Mouse (Mus musculus): ENCODE results near the gene Ddc. TPM values are rescaled to one million over a fixed set of nuclear protein-coding genes. Genes with fewer than 3 reads are reported as not detected.

The Ddc gene
- polyA plus RNA-seq, 1 experiment from 2014 or later = 10.2 TPM

GRCm38 (mm10) chr11:11878278-11878980 lies 19.5 kb downstream of the Ddc start:
- ATAC-seq (ENCODE audit: insufficient number of reproducible peaks, low FRiP score, low TSS enrichment, low read depth) (peak; percentile 74), DNase-seq (ENCODE audit: low spot score) (peak; percentile 52)
- WGBS = 1% methylated on average over 10 of the region's 11 CpGs
- H3K27ac ChIP-seq (replicated peaks; ENCODE audit: low read depth, low read length) = peak overlapping the region; percentile 92
- peaks cover 27% of the 10 kb centered on the region for H3K4me1 ChIP-seq (ENCODE audit: control insufficient read depth, insufficient read depth, low read length)
- peak overlapping the region; percentile 43; the same call in 1 of the 2 replicates for H3K9ac ChIP-seq (ENCODE audit: low read length)
- no peaks in the 10 kb centered on the region for H3K27me3 ChIP-seq (ENCODE audit: control insufficient read depth, insufficient read depth, low read length)
- no peak overlapping the region for H3K4me3 ChIP-seq (ENCODE audit: low read depth, low read length)
- no peak overlapping the region for H3K4me2 ChIP-seq (ENCODE audit: low read depth, severe bottlenecking)
- no peaks in the 10 kb centered on the region for H3K36me3 ChIP-seq (ENCODE audit: control insufficient read depth, insufficient read depth, low read length)
- H3K9me3 ChIP-seq (ENCODE audit: control insufficient read depth, low read length) = no peaks in the 10 kb centered on the region

DNA sequence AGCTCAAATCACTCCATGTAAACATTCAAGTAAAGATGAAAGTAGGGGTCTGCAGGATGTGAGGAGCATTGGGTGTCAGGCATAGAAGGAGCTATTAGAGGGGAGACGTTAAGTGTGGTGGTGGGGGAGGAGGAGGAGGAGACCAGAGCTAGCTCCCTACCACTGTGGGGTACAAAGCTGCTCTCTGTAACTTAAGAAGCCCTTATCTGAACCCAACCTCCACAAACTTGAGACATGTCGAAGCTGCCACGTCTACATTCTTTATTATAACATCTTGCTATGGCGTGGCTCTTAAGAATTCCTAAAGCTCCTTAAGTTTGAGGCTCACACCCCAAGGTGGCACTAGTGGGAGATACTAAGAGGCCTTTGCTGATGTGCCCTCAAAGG lies 20.1 kb downstream of the Ddc start:
- Histone ChIP-seq H3K36me3 (ENCODE audit: control insufficient read depth, insufficient read depth, low read length) (no peaks in the 10 kb centered on the region), H3K27ac (replicated peaks; ENCODE audit: low read depth, low read length) (peak overlapping the region; percentile 92), H3K9me3 (ENCODE audit: control insufficient read depth, low read length) (no peaks in the 10 kb centered on the region), H3K4me3 (ENCODE audit: low read depth, low read length) (no peak overlapping the region), H3K4me1 (ENCODE audit: control insufficient read depth, insufficient read depth, low read length) (peaks cover 32% of the 10 kb centered on the region), H3K4me2 (ENCODE audit: low read depth, severe bottlenecking) (no peak overlapping the region), H3K27me3 (ENCODE audit: control insufficient read depth, insufficient read depth, low read length) (no peaks in the 10 kb centered on the region), H3K9ac (ENCODE audit: low read length) (no peak overlapping the region)
- ATAC-seq (ENCODE audit: insufficient number of reproducible peaks, low FRiP score, low TSS enrichment, low read depth) (peak; percentile 31; the same call in 1 of the 2 replicates), DNase-seq (ENCODE audit: low spot score) (no peak)
- 5% methylated on average over 4 of the region's 4 CpGs for WGBS

GRCm38 (mm10) chr11:11876366-11876765 lies 21.6 kb downstream of the Ddc start:
- Histone ChIP-seq H3K4me3 (ENCODE audit: low read depth, low read length) (no peak overlapping the region), H3K4me2 (ENCODE audit: low read depth, severe bottlenecking) (no peak overlapping the region), H3K9me3 (ENCODE audit: control insufficient read depth, low read length) (no peaks in the 10 kb centered on the region), H3K9ac (ENCODE audit: low read length) (no peak overlapping the region), H3K4me1 (ENCODE audit: control insufficient read depth, insufficient read depth, low read length) (peaks cover 34% of the 10 kb centered on the region), H3K27ac (replicated peaks; ENCODE audit: low read depth, low read length) (no peak overlapping the region), H3K36me3 (ENCODE audit: control insufficient read depth, insufficient read depth, low read length) (no peaks in the 10 kb centered on the region), H3K27me3 (ENCODE audit: control insufficient read depth, insufficient read depth, low read length) (no peaks in the 10 kb centered on the region)
- no peak for ATAC-seq (ENCODE audit: insufficient number of reproducible peaks, low FRiP score, low TSS enrichment, low read depth)
- 95% methylated on average over 3 of the region's 3 CpGs for WGBS
- no peak for DNase-seq (ENCODE audit: low spot score)

GRCm38 (mm10) chr11:11875230-11875629 lies 22.7 kb downstream of the Ddc start:
- ATAC-seq (ENCODE audit: insufficient number of reproducible peaks, low FRiP score, low TSS enrichment, low read depth) = no peak
- WGBS = 85% methylated on average over 2 of the region's 2 CpGs
- Histone ChIP-seq H3K4me2 (ENCODE audit: low read depth, severe bottlenecking) (no peak overlapping the region), H3K36me3 (ENCODE audit: control insufficient read depth, insufficient read depth, low read length) (no peaks in the 10 kb centered on the region), H3K4me1 (ENCODE audit: control insufficient read depth, insufficient read depth, low read length) (peaks cover 34% of the 10 kb centered on the region), H3K27me3 (ENCODE audit: control insufficient read depth, insufficient read depth, low read length) (no peaks in the 10 kb centered on the region), H3K9me3 (ENCODE audit: control insufficient read depth, low read length) (no peaks in the 10 kb centered on the region), H3K4me3 (ENCODE audit: low read depth, low read length) (no peak overlapping the region), H3K9ac (ENCODE audit: low read length) (no peak overlapping the region), H3K27ac (replicated peaks; ENCODE audit: low read depth, low read length) (no peak overlapping the region)
- DNase-seq (ENCODE audit: low spot score) = no peak

- peaks cover 21% of the 10 kb centered on the region for H3K4me1 ChIP-seq (ENCODE audit: control insufficient read depth, insufficient read depth, low read length)
- no peaks in the 10 kb centered on the region for H3K27me3 ChIP-seq (ENCODE audit: control insufficient read depth, insufficient read depth, low read length)
- H3K4me2 ChIP-seq (ENCODE audit: low read depth, severe bottlenecking) = no peak overlapping the region
- peak overlapping the region; percentile 86 for H3K27ac ChIP-seq (replicated peaks; ENCODE audit: low read depth, low read length)
- WGBS = 53% methylated on average over 20 of the region's 20 CpGs
- H3K36me3 ChIP-seq (ENCODE audit: control insufficient read depth, insufficient read depth, low read length) = no peaks in the 10 kb centered on the region
- peak overlapping the region; percentile 37; the same call in 1 of the 2 replicates for H3K9ac ChIP-seq (ENCODE audit: low read length)
- peak; percentile 70 for DNase-seq (ENCODE audit: low spot score)
- peak; percentile 76; the same call in 1 of the 2 replicates for ATAC-seq (ENCODE audit: insufficient number of reproducible peaks, low FRiP score, low TSS enrichment, low read depth)
- H3K9me3 ChIP-seq (ENCODE audit: control insufficient read depth, low read length) = no peaks in the 10 kb centered on the region
- H3K4me3 ChIP-seq (ENCODE audit: low read depth, low read length) = no peak overlapping the region
These were observed 24.7 kb downstream of the Ddc start for GRCm38 (mm10) chr11:11873023-11873908.

DNA sequence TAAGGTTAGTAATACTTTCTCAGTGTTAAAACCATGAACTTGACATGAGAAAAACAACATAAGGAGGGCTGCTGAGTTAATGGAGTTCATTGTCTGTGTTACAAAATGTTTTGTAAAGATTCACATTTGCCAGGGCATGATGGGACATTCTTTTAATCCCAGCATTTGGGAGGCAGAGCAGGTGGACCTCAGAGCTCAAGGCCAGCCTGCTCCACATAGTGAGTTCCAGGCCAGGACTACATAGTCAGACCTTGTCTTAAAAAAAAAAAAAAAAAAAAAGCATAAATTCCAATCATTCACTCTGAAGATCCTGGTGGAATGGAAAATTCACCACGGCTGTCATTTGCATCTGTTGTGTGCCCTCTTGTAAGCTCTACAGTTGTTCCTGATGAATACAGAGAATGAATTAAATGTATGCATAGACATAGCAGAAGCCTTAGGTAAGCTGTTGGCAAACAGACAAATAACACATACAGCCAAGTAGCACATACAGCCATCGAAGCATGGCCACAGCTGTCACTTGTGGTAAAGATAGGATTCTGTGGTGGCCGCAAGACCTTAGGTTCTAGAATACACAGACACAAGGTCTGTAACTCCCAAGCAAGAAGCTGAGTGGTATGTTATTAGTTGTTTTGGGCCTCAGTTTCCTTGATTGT lies 25.7 kb downstream of the Ddc start:
- WGBS = 95% methylated on average over 3 of the region's 3 CpGs
- Histone ChIP-seq H3K4me3 (ENCODE audit: low read depth, low read length) (no peak overlapping the region), H3K4me2 (ENCODE audit: low read depth, severe bottlenecking) (no peak overlapping the region), H3K27me3 (ENCODE audit: control insufficient read depth, insufficient read depth, low read length) (no peaks in the 10 kb centered on the region), H3K4me1 (ENCODE audit: control insufficient read depth, insufficient read depth, low read length) (peaks cover 19% of the 10 kb centered on the region), H3K9ac (ENCODE audit: low read length) (no peak overlapping the region), H3K27ac (replicated peaks; ENCODE audit: low read depth, low read length) (peak overlapping the region; percentile 86; the same call in 1 of the 2 replicates), H3K9me3 (ENCODE audit: control insufficient read depth, low read length) (no peaks in the 10 kb centered on the region), H3K36me3 (ENCODE audit: control insufficient read depth, insufficient read depth, low read length) (no peaks in the 10 kb centered on the region)
- ATAC-seq (ENCODE audit: insufficient number of reproducible peaks, low FRiP score, low TSS enrichment, low read depth) (no peak), DNase-seq (ENCODE audit: low spot score) (no peak)

- no peak overlapping the region for H3K4me2 ChIP-seq (ENCODE audit: low read depth, severe bottlenecking)
- no peak overlapping the region for H3K9ac ChIP-seq (ENCODE audit: low read length)
- H3K27ac ChIP-seq (replicated peaks; ENCODE audit: low read depth, low read length) = no peak overlapping the region; the same call in 1 of the 2 replicates
- no peaks in the 10 kb centered on the region for H3K9me3 ChIP-seq (ENCODE audit: control insufficient read depth, low read length)
- no peak overlapping the region for H3K4me3 ChIP-seq (ENCODE audit: low read depth, low read length)
- H3K27me3 ChIP-seq (ENCODE audit: control insufficient read depth, insufficient read depth, low read length) = no peaks in the 10 kb centered on the region
- 57% methylated on average over 5 of the region's 5 CpGs for WGBS
- no peaks in the 10 kb centered on the region for H3K36me3 ChIP-seq (ENCODE audit: control insufficient read depth, insufficient read depth, low read length)
- ATAC-seq (ENCODE audit: insufficient number of reproducible peaks, low FRiP score, low TSS enrichment, low read depth) = no peak
- H3K4me1 ChIP-seq (ENCODE audit: control insufficient read depth, insufficient read depth, low read length) = peaks cover 19% of the 10 kb centered on the region
- DNase-seq (ENCODE audit: low spot score) = no peak
These were observed 26.6 kb downstream of the Ddc start for GRCm38 (mm10) chr11:11871197-11871813.
